Mouse (Mus musculus) kidney, postnatal 0 days (tissue): ENCODE measurements around the gene Adamts7. TPM values are rescaled to one million over a fixed set of nuclear protein-coding genes. Genes with fewer than 3 reads are reported as not detected.

Source experiments
- ATAC-seq: fragments of 200-750 bp; cut with Nextera tagmentation; replicated peaks from 2 replicates; pipeline ENCODE4 v1.8.0; 2017; ENCODE audit warnings: low read depth, moderate number of reproducible peaks, moderate TSS enrichment, moderate library complexity; ENCODE audit not compliant: low FRiP score
- DNase-seq: peaks from one replicate; pipeline ENCODE4 v3.0.0-alpha.2; 2016; ENCODE audit warnings: low spot score
- H3K27ac ChIP-seq: fragments of 300-500 bp; sonication (generic); 2 replicates; pipeline ENCODE4 v1.5.1; 2014; ENCODE audit warnings: mild to moderate bottlenecking
- H3K27me3 ChIP-seq: fragments of 300-500 bp; sonication (generic); 2 replicates; pipeline ENCODE4 v1.6.1; 2014; ENCODE audit warnings: low read length, mixed read lengths; ENCODE audit not compliant: insufficient read depth
- H3K36me3 ChIP-seq: fragments of 300-500 bp; sonication (generic); 2 replicates; pipeline ENCODE4 v1.6.1; 2014; ENCODE audit warnings: low read length, mixed read lengths; ENCODE audit not compliant: insufficient read depth
- H3K4me1 ChIP-seq: fragments of 300-500 bp; sonication (generic); replicated peaks from 2 replicates; pipeline ENCODE4 v1.6.1; 2014; ENCODE audit warnings: antibody characterized with exemption, low read length, mixed read lengths; ENCODE audit not compliant: insufficient read depth
- H3K4me2 ChIP-seq: fragments of 300-500 bp; sonication (generic); 2 replicates; pipeline ENCODE4 v1.6.1; 2014; ENCODE audit warnings: mild to moderate bottlenecking, low read length, moderate library complexity, mixed read lengths
- H3K4me3 ChIP-seq: fragments of 300-500 bp; sonication (generic); replicated peaks from 2 replicates; pipeline ENCODE4 v1.5.1; 2014; ENCODE audit warnings: low read depth, low read length
- H3K9ac ChIP-seq: fragments of 300-500 bp; sonication (generic); 2 replicates; pipeline ENCODE4 v1.6.1; 2014; ENCODE audit warnings: low read depth, low read length
- H3K9me3 ChIP-seq: fragments of 300-500 bp; sonication (generic); replicated peaks from 2 replicates; pipeline ENCODE4 v1.6.1; 2016; ENCODE audit warnings: low read length, inconsistent platforms, mixed read lengths
- CTCF ChIP-seq: IDR thresholded peaks from 2 replicates; pipeline ENCODE4 v1.5.1; 2016; ENCODE audit warnings: antibody characterized with exemption, low read depth, mild to moderate bottlenecking, moderate library complexity
- WGBS: fragments of 180-500 bp; shearing (Covaris S2); extraction: QIAGEN DNeasy Blood & Tissue Kit; methylation state at CpG from one replicate; pipeline ENCODE4 v1.1.7; 2014; 5-methylcytosine and 5-hydroxymethylcytosine counted together
- polyA plus RNA-seq: library from polyadenylated mRNA; unstranded; fragments of >200 nt; fragmentation: Nextera tagmentation; extraction: Ambion mirVana; gene quantifications from 2 replicates; pipeline ENCODE4 v1.2.1, GENCODE M21; 2015

The Adamts7 gene
- polyA plus RNA-seq, 1 experiment from 2014 or later, result 11.6 TPM

DNA sequence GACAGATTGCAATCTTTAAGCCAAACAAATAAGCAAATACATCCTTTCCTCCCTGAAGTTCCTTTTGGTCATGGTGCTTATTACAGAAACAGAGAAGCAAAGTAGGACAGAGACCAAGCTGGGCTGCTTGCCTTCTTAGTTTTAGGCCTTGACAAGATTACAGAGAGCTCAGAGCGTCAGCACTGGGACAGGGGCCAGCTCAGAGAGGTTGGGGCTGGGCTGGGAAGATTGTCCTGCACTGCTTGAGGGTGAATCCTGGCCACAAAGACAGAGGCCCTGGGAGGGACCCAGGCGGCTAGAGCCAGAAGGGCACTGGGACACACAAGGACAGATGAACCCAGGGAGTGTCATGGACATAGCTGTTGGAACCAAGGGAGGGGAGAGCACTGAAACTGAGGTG is 17.1 kb upstream of the Adamts7 start:
- no peak for DNase-seq
- H3K36me3 ChIP-seq, result no peaks in the 10 kb centered on the region
- WGBS, result 66% methylated on average over 2 of the region's 2 CpGs

GRCm38 (mm10) chr9:90146869-90147268 is 16.0 kb upstream of the Adamts7 start:
- 68% methylated on average over 5 of the region's 5 CpGs for WGBS
- H3K36me3 ChIP-seq, result no peaks in the 10 kb centered on the region
- no peak overlapping the region for H3K4me3 ChIP-seq
- no peaks in the 10 kb centered on the region for H3K4me1 ChIP-seq
- no peak for ATAC-seq
- no peak for DNase-seq
- no peaks in the 10 kb centered on the region for H3K9me3 ChIP-seq
- H3K27ac ChIP-seq, result no peak overlapping the region
- no peak for TF ChIP-seq CTCF
- no peak overlapping the region for H3K9ac ChIP-seq
- no peak overlapping the region for H3K4me2 ChIP-seq
- H3K27me3 ChIP-seq, result no peaks in the 10 kb centered on the region

More for the DNA sequence above, 17.1 kb upstream of the Adamts7 start:
- no peak for ATAC-seq
- H3K9me3 ChIP-seq, result no peaks in the 10 kb centered on the region
- H3K4me1 ChIP-seq, result no peaks in the 10 kb centered on the region
- no peak overlapping the region for H3K4me3 ChIP-seq
- no peaks in the 10 kb centered on the region for H3K27me3 ChIP-seq
- no peak overlapping the region for H3K9ac ChIP-seq
- H3K27ac ChIP-seq, result no peak overlapping the region
- no peak for TF ChIP-seq CTCF
- H3K4me2 ChIP-seq, result no peak overlapping the region

DNA sequence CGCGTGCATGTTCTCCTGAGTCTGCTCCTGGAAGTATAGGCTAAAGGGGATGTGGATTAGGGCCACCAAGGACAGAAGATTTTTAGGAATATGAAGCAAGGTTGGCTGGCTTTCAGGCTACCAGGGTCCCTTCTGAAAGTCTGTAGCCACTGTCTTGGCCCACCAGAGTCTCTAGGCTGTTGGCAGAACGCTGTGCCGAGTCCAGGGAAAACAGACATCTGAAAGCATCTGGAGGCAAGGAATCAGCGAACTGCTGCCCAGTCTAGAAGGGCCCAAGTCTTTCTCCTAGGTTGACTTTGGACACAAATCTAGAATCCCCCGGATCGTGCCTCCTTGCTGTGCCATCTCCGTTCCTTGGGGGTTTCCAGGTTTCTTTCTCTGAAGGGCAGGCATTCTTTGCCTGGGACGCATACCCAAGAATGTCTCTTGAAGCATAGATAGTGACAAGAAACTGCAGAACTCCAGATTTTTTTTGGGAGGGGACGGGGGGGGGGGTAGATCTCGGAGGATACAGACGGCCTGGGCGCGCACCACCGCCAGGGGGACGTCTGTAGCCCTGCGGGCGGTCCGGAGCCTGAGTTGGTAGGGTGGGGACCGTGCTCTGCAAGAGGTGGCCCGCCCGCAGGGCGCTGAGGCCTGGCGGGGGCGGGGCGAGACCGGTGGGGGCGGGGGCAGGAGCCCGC is 485 bp upstream of the Adamts7 start:
- Histone ChIP-seq H3K27ac (0 out of 2 replicates have a peak overlapping the region, but pooled peaks have one; percentile 19), H3K36me3 (no peaks in the 10 kb centered on the region), H3K4me3 (peak overlapping the region; percentile 64), H3K4me1 (peaks cover 6% of the 10 kb centered on the region), H3K9ac (peak overlapping the region; percentile 54), H3K27me3 (no peaks in the 10 kb centered on the region), H3K9me3 (no peaks in the 10 kb centered on the region), H3K4me2 (peak overlapping the region; percentile 83)
- DNase-seq, result peak; percentile 87
- peak; percentile 54 for TF ChIP-seq CTCF
- WGBS, result 10% methylated on average over 21 of the region's 29 CpGs
- ATAC-seq, result peak; percentile 89

DNA sequence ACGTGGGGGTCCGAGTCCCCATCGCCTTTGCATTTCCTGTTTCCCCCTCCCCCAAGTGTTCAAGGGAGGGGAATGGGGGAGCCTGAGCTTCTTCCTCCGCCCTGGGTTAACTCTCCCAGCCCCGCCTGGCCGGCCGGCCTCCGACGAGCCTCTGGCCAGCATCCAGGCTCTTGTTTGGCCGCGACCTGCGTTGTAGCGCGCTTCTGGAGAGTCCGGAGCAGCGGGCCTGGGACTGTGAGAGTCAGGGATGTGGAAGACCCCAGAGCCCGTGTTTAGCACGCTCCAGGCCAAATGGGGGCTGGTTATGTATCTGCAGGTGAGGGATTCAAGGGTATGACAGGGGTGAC is 853 bp downstream of the Adamts7 start:
- ATAC-seq (peak; percentile 48), DNase-seq (peak; percentile 76)
- Histone ChIP-seq H3K9me3 (no peaks in the 10 kb centered on the region), H3K36me3 (no peaks in the 10 kb centered on the region), H3K4me2 (peak overlapping the region; percentile 83), H3K4me3 (peak overlapping the region; percentile 64), H3K4me1 (peaks cover 6% of the 10 kb centered on the region), H3K27ac (peak overlapping the region; percentile 25; the same call in 1 of the 2 replicates), H3K9ac (peak overlapping the region; percentile 54), H3K27me3 (no peaks in the 10 kb centered on the region)
- TF ChIP-seq CTCF, result no peak
- 2% methylated on average over 18 of the region's 18 CpGs for WGBS

DNA sequence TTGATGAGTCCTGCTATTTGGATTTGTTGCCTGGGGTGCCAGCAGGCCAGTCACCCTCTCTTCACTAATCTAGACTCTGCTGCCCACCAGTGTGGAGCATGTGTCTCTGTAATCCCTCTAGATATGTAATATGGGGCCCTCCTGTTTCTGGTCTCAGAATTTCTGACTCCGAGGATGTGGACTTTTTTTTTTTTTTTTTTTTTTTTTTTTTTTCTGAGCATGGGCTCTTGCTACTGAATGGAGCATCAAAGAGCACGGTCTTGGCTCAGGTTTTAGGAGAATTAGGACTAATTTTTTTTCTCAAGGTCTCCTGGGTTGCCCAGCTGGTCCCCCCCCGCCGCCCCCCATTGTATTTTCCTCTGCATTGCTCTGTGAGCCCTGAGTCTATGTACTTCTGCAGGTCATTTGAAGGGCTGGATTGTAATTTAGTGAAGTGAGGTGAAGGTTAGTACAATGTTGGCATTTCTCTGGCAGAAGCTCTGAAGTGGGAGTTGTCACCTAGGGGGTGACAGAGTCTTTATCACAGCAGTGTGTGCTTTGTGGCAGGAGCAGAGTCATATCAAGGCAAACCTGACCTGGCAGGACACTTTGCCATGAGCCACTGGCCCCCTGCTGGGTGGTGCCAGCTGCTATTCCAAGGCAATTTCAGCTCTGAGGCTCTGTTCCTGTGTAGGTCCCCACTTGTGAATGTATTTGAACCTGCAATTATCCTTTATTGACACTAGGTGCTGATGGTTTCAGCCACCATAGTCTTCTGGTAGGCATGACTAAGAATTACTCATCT is 2.0 kb downstream of the Adamts7 start:
- H3K4me3 ChIP-seq, result no peak overlapping the region
- ATAC-seq, result no peak
- WGBS, result 62% methylated on average over 4 of the region's 4 CpGs

DNA sequence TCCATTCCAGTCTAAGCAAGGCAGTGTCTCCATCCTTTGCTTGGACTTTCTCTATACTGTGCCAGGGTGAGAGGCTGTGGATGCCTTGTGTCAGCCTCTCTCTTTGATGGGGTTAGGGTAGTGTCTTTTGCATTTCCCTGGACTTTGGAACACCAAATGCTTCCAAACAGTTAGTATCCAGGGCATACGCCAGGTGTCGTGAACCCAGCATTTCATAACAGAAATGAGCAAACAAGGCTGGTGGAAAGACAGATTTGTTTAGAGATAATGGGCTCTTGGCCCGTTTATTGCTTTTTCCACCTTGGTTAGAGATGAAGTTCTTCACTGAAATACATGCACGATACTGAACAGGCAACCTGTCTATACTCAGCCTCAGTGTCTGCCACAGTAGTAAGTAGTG is 2.7 kb downstream of the Adamts7 start:
- TF ChIP-seq CTCF, result no peak
- DNase-seq (no peak), ATAC-seq (no peak)
- no peak overlapping the region for H3K4me2 ChIP-seq
- no peaks in the 10 kb centered on the region for H3K27me3 ChIP-seq
- H3K27ac ChIP-seq, result no peak overlapping the region
- H3K9me3 ChIP-seq, result no peaks in the 10 kb centered on the region
- H3K9ac ChIP-seq, result no peak overlapping the region
- WGBS, result 85% methylated on average over 4 of the region's 4 CpGs
- H3K4me3 ChIP-seq, result no peak overlapping the region
- H3K4me1 ChIP-seq, result peaks cover 6% of the 10 kb centered on the region
- no peaks in the 10 kb centered on the region for H3K36me3 ChIP-seq

More for the DNA sequence above, 2.0 kb downstream of the Adamts7 start:
- Histone ChIP-seq H3K27me3 (no peaks in the 10 kb centered on the region), H3K4me1 (peaks cover 6% of the 10 kb centered on the region), H3K4me2 (no peak overlapping the region), H3K27ac (no peak overlapping the region), H3K36me3 (no peaks in the 10 kb centered on the region), H3K9me3 (no peaks in the 10 kb centered on the region), H3K9ac (no peak overlapping the region)
- TF ChIP-seq CTCF, result 0 out of 2 replicates have a peak, but pooled peaks have one; percentile 6
- DNase-seq, result no peak
